ENCODE assay signal across 8 mouse cellular contexts in the genomic region with DNA sequence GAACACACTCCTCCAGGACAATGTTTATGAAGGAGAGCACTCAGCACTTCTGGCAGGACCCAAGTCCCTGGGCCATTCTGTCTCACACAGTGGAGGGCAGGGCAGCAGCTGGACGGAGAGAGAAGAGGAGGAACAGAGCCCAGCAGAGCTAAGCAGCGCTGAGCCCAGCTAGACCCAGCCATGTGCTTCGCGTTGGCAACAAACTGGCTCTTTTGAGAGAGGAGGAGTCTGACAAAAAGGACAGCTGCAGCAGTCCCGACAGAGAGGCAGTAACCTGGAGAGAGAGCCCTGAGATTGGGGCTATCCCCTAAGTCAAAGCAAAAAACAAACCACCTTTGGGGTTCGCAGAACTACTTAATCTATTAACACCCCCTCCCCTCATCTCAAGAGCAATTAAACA. TPM values are rescaled to one million over a fixed set of nuclear protein-coding genes. Genes with fewer than 3 reads are reported as not detected.
DNase-seq lines count a peak whose midpoint lies in the region; ATAC-seq and TF ChIP-seq lines count a peak whose summit lies in the region.

No protein-coding gene starts in this region.

- WGBS in cerebellum, adult 2 months = 8% methylated on average over 6 of the region's 6 CpGs
- 13% methylated on average over 6 of the region's 6 CpGs for WGBS in hindbrain, embryonic 14.5 days
- 13% methylated on average over 6 of the region's 6 CpGs for WGBS in midbrain, embryonic 13.5 days

- H3K9me3 ChIP-seq in hindbrain, embryonic 14.5 days (ENCODE audit: control insufficient read depth, low read length) = no peaks in the 10 kb centered on the region
- H3K9me3 ChIP-seq in midbrain, embryonic 13.5 days = no peaks in the 10 kb centered on the region

- no peaks in the 10 kb centered on the region for H3K36me3 ChIP-seq in hindbrain, embryonic 14.5 days (replicated peaks; ENCODE audit: control insufficient read depth, insufficient read depth)
- no peaks in the 10 kb centered on the region for H3K36me3 ChIP-seq in midbrain, embryonic 13.5 days

- H3K4me3 ChIP-seq in cerebellum, adult 2 months (replicated peaks; ENCODE audit: insufficient read depth, low read depth, low read length) = peak overlapping the region; percentile 11
- no peak overlapping the region for H3K4me3 ChIP-seq in hindbrain, embryonic 14.5 days (replicated peaks; ENCODE audit: low read length)
- H3K4me3 ChIP-seq in midbrain, embryonic 13.5 days (replicated peaks) = no peak overlapping the region

- H3K4me2 ChIP-seq in hindbrain, embryonic 14.5 days (replicated peaks) = peak overlapping the region; percentile 93
- H3K4me2 ChIP-seq in midbrain, embryonic 13.5 days (replicated peaks) = peak overlapping the region; percentile 84

- DNase-seq in cerebellum, adult 11 months = peak; percentile 51
- DNase-seq in cerebellum, adult 2 months = peak; percentile 69 to 73
- DNase-seq in gastrocnemius, adult 18-20 months (ENCODE audit: low spot score) = peak; percentile 80
- DNase-seq in hindbrain, embryonic 14.5 days (ENCODE audit: low spot score) = no peak
- peak; percentile 81 for DNase-seq in left cerebral cortex, postnatal 4 days
- DNase-seq in thymus, postnatal 4 days = peak; percentile 47

- no peak for ATAC-seq in cerebellum, adult (ENCODE audit: insufficient number of reproducible peaks, low FRiP score, low TSS enrichment)
- ATAC-seq in hindbrain, embryonic 14.5 days (ENCODE audit: low FRiP score) = no peak
- peak; percentile 31; the same call in 1 of the 2 replicates for ATAC-seq in midbrain, embryonic 13.5 days

- TF ChIP-seq POLR2A in cerebellum, adult 2 months (IDR thresholded peaks at IDR 0.05; ENCODE audit: borderline replicate concordance, insufficient read depth, low read length) = no peak

- peak overlapping the region; percentile 64 for H3K27ac ChIP-seq in cerebellum, adult 2 months (ENCODE audit: insufficient read depth, low read length)
- peak overlapping the region; percentile 43; the same call in 1 of the 2 replicates for H3K27ac ChIP-seq in hindbrain, embryonic 14.5 days
- peak overlapping the region; percentile 84 for H3K27ac ChIP-seq in midbrain, embryonic 13.5 days

- H3K9ac ChIP-seq in hindbrain, embryonic 14.5 days = no peak overlapping the region
- 0 out of 2 replicates have a peak overlapping the region, but pooled peaks have one; percentile 26 for H3K9ac ChIP-seq in midbrain, embryonic 13.5 days (replicated peaks)

- H3K27me3 ChIP-seq in cerebellum, adult 2 months (ENCODE audit: control insufficient read depth, insufficient read depth, low read length) = no peaks in the 10 kb centered on the region
- H3K27me3 ChIP-seq in hindbrain, embryonic 14.5 days (ENCODE audit: control insufficient read depth, insufficient read depth, low read length) = no peaks in the 10 kb centered on the region
- H3K27me3 ChIP-seq in midbrain, embryonic 13.5 days = no peaks in the 10 kb centered on the region

- H3K4me1 ChIP-seq in cerebellum, adult 2 months (ENCODE audit: control insufficient read depth, insufficient read depth, low read length) = peaks cover 38% of the 10 kb centered on the region
- H3K4me1 ChIP-seq in hindbrain, embryonic 14.5 days (replicated peaks; ENCODE audit: control insufficient read depth, insufficient read depth, low read length) = peaks cover 67% of the 10 kb centered on the region
- H3K4me1 ChIP-seq in midbrain, embryonic 13.5 days (replicated peaks) = peaks cover 79% of the 10 kb centered on the region

- no peak for TF ChIP-seq CTCF in cerebellum, adult 2 months (IDR thresholded peaks at IDR 0.05; ENCODE audit: borderline replicate concordance, insufficient read depth, low read depth, low read length)

- intact Hi-C loops in left cerebral cortex, postnatal 4 days (cut with DNase I) = no loop called here

RNA-seq across cellular contexts. Expression of a gene that starts 3.3 kb away (rescaled TPM):
- polyA plus RNA-seq in cerebellum, adult 2 months (2012; rRNA removed) = 37.3 and 37.8 TPM in 2 replicates
- total RNA-seq in gastrocnemius, adult 18-20 months (2021) = 10 to 100 TPM; 25.7 to 30.2 TPM
- polyA plus RNA-seq in hindbrain, embryonic 14.5 days (2014; fragmentation: Nextera tagmentation; extraction: Ambion mirVana) = 13.3 and 16.6 TPM in 2 replicates
- 10 to 100 TPM; 13.4 to 13.8 TPM for total RNA-seq in left cerebral cortex, postnatal 4 days (2021)
- polyA plus RNA-seq in midbrain, embryonic 13.5 days (2015; fragmentation: Nextera tagmentation; extraction: Ambion mirVana) = 21.7 and 23.4 TPM in 2 replicates

RNA-seq across cellular contexts. Expression of a gene that starts 42.1 kb away (rescaled TPM):
- 44.7 and 46.3 TPM in 2 replicates for polyA plus RNA-seq in cerebellum, adult 2 months (2012; rRNA removed)
- 1 to 10 TPM; 5.8 to 7.6 TPM for total RNA-seq in gastrocnemius, adult 18-20 months (2021)
- 85.1 and 86.7 TPM in 2 replicates for polyA plus RNA-seq in hindbrain, embryonic 14.5 days (2014; fragmentation: Nextera tagmentation; extraction: Ambion mirVana)
- 10 to 100 TPM; 41.2 to 41.6 TPM for total RNA-seq in left cerebral cortex, postnatal 4 days (2021)
- 95.7 and 98.9 TPM in 2 replicates for polyA plus RNA-seq in midbrain, embryonic 13.5 days (2015; fragmentation: Nextera tagmentation; extraction: Ambion mirVana)

RNA-seq across cellular contexts. Expression of a gene that starts 48.7 kb away (rescaled TPM):
- polyA plus RNA-seq in cerebellum, adult 2 months (2012; rRNA removed) = 28.8 and 28.9 TPM in 2 replicates
- total RNA-seq in gastrocnemius, adult 18-20 months (2021) = 10 to 100 TPM; 25.4 to 25.9 TPM
- 36.4 and 44.9 TPM in 2 replicates for polyA plus RNA-seq in hindbrain, embryonic 14.5 days (2014; fragmentation: Nextera tagmentation; extraction: Ambion mirVana)
- total RNA-seq in left cerebral cortex, postnatal 4 days (2021) = 10 to 100 TPM; 27.5 to 29.9 TPM
- 37.1 and 41.8 TPM in 2 replicates for polyA plus RNA-seq in midbrain, embryonic 13.5 days (2015; fragmentation: Nextera tagmentation; extraction: Ambion mirVana)
